Mouse (Mus musculus) ES-E14 (cell line): ENCODE measurements around the gene Spata13. TPM values are rescaled to one million over a fixed set of nuclear protein-coding genes. Genes with fewer than 3 reads are reported as not detected.

Source experiments
- DNase-seq: peaks from one replicate; pipeline ENCODE4 v3.0.0-alpha.2; 2013; ENCODE audit warnings: low read depth, low spot score
- H3K27ac ChIP-seq: 2 replicates; pipeline ENCODE4 v1.5.1; 2012; ENCODE audit warnings: low read depth, mild to moderate bottlenecking, low read length, moderate library complexity, mixed read lengths; ENCODE audit not compliant: poor library complexity, insufficient read depth, severe bottlenecking
- H3K36me3 ChIP-seq: 2 replicates; pipeline ENCODE4 v1.6.1; 2012; ENCODE audit warnings: mild to moderate bottlenecking, low read length, moderate library complexity, mixed read lengths; ENCODE audit not compliant: control insufficient read depth, poor library complexity, insufficient read depth, severe bottlenecking
- H3K4me1 ChIP-seq, 2 experiments: fragments of 150-350 bp in 1 of 2; sonication (generic) in 1 of 2; 2 replicates each; pipeline ENCODE4 v1.6.1; 2012; ENCODE audit warnings: low read length in 2 of 2, mild to moderate bottlenecking in 1 of 2, mixed read lengths in 1 of 2; ENCODE audit not compliant: control insufficient read depth in 2 of 2, insufficient read depth in 2 of 2, poor library complexity in 1 of 2
- H3K4me3 ChIP-seq, 2 experiments: fragments of 150-350 bp in 1 of 2; sonication (generic) in 1 of 2; 2 replicates each; pipeline ENCODE4 v1.5.1; 2012; ENCODE audit warnings: low read length in 2 of 2, low read depth in 1 of 2, mild to moderate bottlenecking in 1 of 2, mixed read lengths in 1 of 2; ENCODE audit not compliant: insufficient read depth in 1 of 2, poor library complexity in 1 of 2, severe bottlenecking in 1 of 2
- H3K9ac ChIP-seq: 2 replicates; pipeline ENCODE4 v1.6.1; 2012; ENCODE audit warnings: low read depth, mild to moderate bottlenecking, low read length, mixed read lengths; ENCODE audit not compliant: poor library complexity, insufficient read depth, severe bottlenecking
- H3K9me3 ChIP-seq: fragments of 150-350 bp; sonication (generic); 2 replicates; pipeline ENCODE4 v1.6.1; 2012; ENCODE audit warnings: low read depth, mild to moderate bottlenecking, low read length; ENCODE audit not compliant: control insufficient read depth, insufficient read depth
- CHD2 ChIP-seq: IDR thresholded peaks from 2 replicates; pipeline ENCODE4 v1.6.1; 2014; ENCODE audit warnings: mild to moderate bottlenecking, low read depth, low read length, inconsistent platforms
- HCFC1 ChIP-seq: IDR thresholded peaks from 2 replicates; pipeline ENCODE4 v1.6.1; 2012; ENCODE audit warnings: low read length, inconsistent platforms, borderline replicate concordance; ENCODE audit not compliant: insufficient read depth
- MAFK ChIP-seq: IDR thresholded peaks from 2 replicates; pipeline ENCODE4 v1.6.1; 2014; ENCODE audit warnings: mild to moderate bottlenecking, low read depth, low read length, inconsistent platforms; ENCODE audit not compliant: insufficient read depth
- ZC3H11A ChIP-seq: IDR thresholded peaks from 2 replicates; pipeline ENCODE4 v1.6.1; 2012; ENCODE audit warnings: low read depth, mild to moderate bottlenecking, inconsistent platforms, low read length, borderline replicate concordance
- ZNF384 ChIP-seq: IDR thresholded peaks from 2 replicates; pipeline ENCODE4 v1.6.1; 2012; ENCODE audit warnings: low read depth, low read length, inconsistent platforms
- in situ Hi-C, 2 experiments: fragments of 600-800 bp; cut with MboI; formaldehyde crosslinking; loops; one replicate each; pipeline ENCODE4 v1.15.1; 2025; ENCODE audit warnings: low sequenced_read_pairs in 2 of 2, inconsistent platforms in 1 of 2; ENCODE audit not compliant: unreplicated experiment in 2 of 2
- total RNA-seq: library from RNA; depleted of rRNA; stranded (reverse); fragments of 300-350 nt; gene quantifications from 2 replicates; pipeline ENCODE4 v1.2.3, GENCODE M21; 2012

The Spata13 gene
- total RNA-seq, 1 experiment = 14.9 TPM

DNA sequence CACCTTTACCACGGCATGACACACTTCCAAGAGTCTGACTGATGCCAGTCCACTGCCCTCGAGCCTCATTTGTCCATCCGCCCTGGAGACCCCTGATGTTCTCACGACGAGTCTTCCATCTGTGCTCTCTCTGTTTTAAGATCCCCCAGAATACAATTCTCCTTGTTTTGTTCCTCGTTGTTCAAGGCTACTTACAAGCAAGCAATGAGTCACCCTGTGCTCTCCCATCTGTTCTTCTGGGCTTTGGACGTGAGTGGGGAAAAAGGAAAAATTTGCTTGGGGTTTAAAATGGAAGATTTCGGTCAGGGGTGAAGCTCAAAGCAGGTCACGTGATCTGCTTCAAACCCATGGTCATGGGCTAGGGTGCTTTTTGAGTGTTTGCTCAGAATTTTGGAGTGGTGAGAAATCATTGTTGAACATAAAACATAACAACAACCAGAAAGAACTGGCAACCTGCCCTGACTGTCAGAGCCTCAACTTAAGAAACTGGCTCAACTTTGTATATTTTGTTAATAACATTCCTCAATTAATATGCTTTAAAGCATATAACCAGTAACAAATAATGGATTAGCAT, 3.8 kb upstream of the Spata13 start:
- in situ Hi-C loops = no loop called here
- Histone ChIP-seq H3K9me3 (no peaks in the 10 kb centered on the region), H3K4me1 (no peaks in the 10 kb centered on the region; a peak in 1 of 4 replicates), H3K4me3 (no peak overlapping the region), H3K27ac (no peak overlapping the region), H3K9ac (no peak overlapping the region), H3K36me3 (no peaks in the 10 kb centered on the region)
- DNase-seq = no peak
- TF ChIP-seq CHD2 = no peak
- no peak for TF ChIP-seq ZNF384
- no peak for TF ChIP-seq ZC3H11A
- TF ChIP-seq MAFK = no peak
- no peak for TF ChIP-seq HCFC1

DNA sequence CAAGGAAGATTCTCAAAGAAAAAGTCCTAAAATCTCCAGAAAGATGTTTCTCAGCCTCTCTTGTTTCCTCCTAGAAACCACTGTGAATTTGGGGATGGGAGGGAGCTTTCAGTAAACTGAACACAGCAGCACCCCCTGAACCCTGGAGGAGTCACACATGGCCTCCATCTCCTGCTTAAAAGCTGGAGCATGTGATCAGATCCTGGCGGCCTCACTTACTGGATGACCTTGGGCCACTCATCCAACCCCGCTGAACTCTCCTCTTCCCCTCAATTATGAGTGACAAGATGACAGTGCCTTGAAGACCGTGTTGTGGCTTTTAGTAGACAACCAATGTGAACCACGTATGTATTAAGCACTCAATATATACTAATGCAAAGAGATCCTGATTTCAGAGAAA, 2.8 kb upstream of the Spata13 start:
- no peak overlapping the region for H3K4me3 ChIP-seq
- no peaks in the 10 kb centered on the region for H3K36me3 ChIP-seq
- no peaks in the 10 kb centered on the region for H3K9me3 ChIP-seq
- in situ Hi-C loops = no loop called here
- no peak for DNase-seq
- no peak overlapping the region for H3K9ac ChIP-seq
- H3K27ac ChIP-seq = no peak overlapping the region
- TF ChIP-seq ZC3H11A (no peak), HCFC1 (no peak), CHD2 (no peak), ZNF384 (no peak), MAFK (no peak)
- no peaks in the 10 kb centered on the region; a peak in 1 of 4 replicates for H3K4me1 ChIP-seq

DNA sequence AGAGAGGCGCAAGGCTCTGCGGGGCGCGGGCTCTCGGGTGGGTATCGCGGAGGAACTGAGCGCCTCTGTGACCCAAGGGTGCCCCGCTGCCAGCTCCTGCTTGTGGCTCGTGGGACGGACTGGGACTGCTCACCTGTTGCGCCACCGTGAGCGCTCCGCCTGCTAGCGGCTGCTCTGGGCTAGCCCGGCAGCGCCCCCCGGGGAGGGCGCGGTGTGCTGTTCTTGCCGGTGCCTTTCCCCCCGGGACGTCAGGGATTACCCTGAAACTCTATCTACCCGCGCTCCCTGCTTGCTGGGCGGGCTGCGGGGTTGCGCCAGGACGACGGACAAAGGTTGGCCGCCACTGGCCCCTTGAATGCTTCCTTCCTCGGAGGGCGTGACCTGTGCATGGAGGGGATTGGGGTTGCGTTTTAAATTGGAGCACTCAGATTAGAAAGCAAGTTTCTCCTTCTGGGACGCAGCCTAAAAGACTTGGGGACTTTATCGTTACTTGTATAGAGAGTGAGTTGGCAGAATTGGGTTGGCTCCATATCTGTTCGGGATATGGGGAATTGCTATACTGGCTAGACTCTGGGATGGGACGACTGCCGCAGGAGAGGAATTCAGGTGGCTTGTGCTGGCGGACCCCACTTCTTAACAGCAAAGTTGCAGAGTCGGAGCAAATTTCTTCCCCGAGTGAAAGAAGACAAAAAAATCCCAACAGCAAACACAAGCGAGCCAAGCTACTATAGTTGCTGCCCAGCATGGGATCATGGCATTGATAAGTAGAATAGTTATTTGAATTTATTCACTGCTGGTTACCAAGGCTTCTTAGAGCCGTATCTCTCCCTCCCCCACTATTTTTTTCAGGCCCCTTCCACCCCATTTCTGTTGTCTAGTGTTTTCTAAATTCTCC, 1.3 kb downstream of the Spata13 start:
- TF ChIP-seq ZNF384 = no peak
- 0 out of 2 replicates have a peak, but pooled peaks have one; percentile 35 for TF ChIP-seq HCFC1
- TF ChIP-seq CHD2 = no peak
- TF ChIP-seq MAFK = no peak
- no peak for TF ChIP-seq ZC3H11A
- DNase-seq = no peak
- H3K4me3 ChIP-seq = peak overlapping the region; percentile 89 to 93
- H3K27ac ChIP-seq = peak overlapping the region; percentile 58
- peaks cover 11% of the 10 kb centered on the region; the same call in 1 of the 2 replicates for H3K36me3 ChIP-seq
- H3K4me1 ChIP-seq = peaks cover 7 to 15% of the 10 kb centered on the region in 2 experiments
- H3K9ac ChIP-seq = peak overlapping the region; percentile 82
- in situ Hi-C loops = no loop called here
- no peaks in the 10 kb centered on the region for H3K9me3 ChIP-seq

DNA sequence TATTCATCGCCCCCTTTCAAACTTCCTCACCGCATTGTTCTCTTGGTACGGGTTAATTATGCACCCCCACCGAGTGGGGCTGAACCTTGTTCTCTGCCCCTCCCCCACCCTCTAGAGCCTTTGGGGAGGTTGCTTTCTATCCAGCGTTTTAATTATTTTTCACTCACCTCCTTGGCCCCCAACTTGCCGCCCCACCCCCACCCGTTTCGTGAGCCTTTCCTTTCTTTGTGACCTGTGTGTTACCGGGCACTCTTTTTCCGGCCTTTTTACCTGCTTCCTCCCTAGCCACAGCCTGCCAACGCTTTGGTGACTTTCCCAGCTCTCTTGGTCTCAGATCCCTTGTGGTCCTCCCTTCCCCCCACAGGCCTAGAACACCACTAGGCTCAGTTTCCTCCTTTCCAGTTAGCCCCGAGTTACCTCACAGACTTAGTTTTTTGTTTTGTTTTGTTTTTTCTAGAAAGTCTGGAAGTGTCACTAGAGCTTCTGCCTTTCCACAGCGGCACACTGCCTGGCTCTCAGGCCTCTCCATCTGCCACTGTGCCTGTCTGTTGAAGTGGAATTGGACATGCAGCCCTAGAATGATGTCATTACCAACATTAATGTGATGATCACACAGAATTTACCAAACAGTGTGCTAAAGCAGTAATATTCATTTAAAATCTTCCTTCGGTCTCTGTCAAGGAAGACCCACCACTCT, 2.3 kb downstream of the Spata13 start:
- peaks cover 7 to 17% of the 10 kb centered on the region in 2 experiments for H3K4me1 ChIP-seq
- in situ Hi-C loops = no loop called here
- peak overlapping the region; percentile 89 to 93 for H3K4me3 ChIP-seq
- H3K27ac ChIP-seq = peak overlapping the region; percentile 7; the same call in 1 of the 2 replicates
- H3K9me3 ChIP-seq = no peaks in the 10 kb centered on the region
- TF ChIP-seq CHD2 (no peak), ZNF384 (no peak), ZC3H11A (no peak), MAFK (no peak), HCFC1 (no peak)
- peak overlapping the region; percentile 1; the same call in 1 of the 2 replicates for H3K9ac ChIP-seq
- peaks cover 11% of the 10 kb centered on the region; the same call in 1 of the 2 replicates for H3K36me3 ChIP-seq
- DNase-seq = no peak
